Mouse (Mus musculus): ENCODE measurements at regions not wholly inside any gene's neighbourhood (a gene's known extent, or its start where the extent isn't known, plus 50 kb on each side); places are given as distances from the start of the nearest gene placed in this dataset.

DNA sequence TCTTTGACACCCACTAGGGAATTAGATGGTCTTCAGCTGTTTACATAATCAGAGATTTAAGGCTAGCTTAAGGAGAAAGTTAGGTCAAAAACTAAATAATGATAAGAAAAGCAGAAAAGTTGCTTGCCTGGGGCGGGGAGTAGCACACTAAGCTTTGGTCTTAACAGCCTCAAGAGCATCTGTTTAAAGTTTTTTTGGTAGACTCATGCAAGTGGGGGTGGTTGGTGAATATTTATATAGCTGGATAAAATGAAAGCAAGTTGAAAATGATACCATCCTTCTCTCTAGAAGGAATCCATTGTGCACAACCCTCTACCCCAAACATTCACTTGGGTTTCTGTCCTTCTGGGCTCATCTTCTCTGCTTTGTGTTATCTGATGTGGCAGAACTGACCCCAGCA lies 85.3 kb upstream of the Lifr start:
- no peak for DNase-seq (ENCODE audit: low read depth)

DNA sequence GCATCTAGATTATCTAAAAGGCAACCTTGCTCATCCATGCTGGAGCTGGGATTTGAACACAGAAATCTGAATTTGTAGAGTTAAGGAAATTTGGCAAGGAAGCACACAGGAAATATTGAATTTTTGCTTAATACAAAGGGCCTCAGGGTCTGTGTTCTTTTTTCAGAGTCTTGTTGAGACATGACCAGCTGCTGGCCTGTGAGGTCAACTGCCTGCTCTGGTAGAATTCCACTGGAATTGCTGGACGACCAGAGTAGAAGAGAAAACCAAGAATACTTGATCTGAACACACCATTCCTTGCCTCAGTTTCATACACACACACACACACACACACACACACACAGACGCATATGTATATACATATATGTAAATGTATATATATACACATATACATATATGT lies 84.1 kb upstream of the Lifr start:
- DNase-seq (ENCODE audit: low read depth): no peak

DNA sequence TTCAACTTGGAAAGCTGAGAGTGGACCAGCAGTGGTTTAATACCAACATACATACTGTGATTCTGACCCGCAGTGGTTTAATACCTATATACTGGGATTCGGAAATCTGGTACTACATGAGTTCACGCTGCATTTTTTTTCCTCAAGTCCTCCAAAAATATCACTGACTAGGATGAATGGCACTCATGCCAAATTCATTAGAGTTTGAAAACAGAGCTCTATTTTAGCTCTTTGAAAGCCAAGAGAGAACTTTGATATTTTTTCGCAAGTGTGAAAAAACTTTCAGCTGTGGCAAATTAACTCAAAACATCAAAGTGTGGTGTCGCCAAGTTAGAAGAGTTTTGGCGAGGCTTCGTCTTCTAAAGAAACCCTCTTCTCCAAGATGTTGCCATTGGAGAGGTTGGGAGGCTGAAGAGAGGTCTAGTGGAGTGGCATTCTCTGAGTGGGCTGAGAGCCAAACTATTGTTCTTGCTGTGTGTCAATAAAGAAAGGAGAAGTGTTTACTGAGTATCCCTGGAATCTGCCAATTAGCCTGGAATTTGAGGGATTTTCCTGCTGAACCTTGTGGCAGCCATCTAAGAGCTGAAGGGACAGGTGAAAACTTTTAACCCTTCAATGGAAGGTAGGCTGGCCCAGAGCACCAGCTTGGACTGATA lies 81.6 kb upstream of the Lifr start:
- no peak for DNase-seq (ENCODE audit: low read depth)

DNA sequence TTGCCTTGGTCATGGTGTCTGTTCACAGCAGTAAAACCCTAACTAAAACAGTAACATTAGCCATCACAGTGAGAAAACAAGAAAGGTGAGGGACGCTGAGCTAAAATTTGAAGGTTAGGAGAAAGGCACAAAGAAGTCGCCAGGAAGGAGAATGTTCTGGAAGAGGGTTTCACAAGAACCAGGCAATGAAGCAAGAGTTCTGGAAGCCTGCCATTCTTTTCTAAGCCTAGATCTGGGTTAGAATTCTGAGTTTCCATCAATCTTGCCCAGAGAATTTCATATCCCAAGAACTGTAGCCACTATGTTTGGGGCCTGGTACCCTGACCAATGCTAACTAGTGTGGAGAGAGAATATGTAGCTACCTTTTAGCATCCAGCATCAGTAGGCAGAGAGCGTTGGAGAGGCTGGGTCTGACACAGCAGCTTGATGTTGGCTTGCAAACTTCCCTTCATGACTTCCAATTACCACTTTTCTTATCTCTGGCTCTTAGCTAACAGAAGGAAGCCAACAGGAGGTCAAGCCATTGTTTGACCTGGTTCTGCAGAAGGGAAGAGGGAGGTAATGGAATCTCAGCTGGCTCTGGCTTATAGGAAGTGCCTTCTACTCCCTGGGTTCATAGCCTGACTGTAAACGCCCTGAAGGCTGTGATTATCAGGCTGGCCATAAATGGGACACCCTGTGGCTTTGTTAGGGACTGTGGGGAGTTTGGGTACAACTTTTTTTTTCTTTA lies 79.3 kb upstream of the Lifr start:
- DNase-seq (ENCODE audit: low read depth): no peak

DNA sequence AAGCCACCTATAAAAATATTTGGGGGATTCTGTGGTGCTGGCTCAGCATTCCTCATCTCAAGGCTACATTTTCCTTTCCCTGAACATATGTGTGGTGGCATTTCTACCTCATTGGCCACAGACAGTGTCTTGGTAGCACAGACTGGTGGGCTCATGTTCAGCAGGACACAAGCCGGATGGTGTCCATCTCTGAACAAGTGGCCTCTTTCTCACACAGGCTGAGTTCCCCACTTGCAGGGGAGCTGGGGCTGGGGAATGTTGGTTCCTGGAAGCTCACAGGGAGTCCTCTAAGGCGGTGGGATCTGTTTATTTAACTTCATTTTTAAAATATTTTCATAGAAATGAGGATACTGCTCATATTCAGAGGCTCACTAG lies 78.7 kb upstream of the Lifr start:
- DNase-seq (ENCODE audit: low read depth): no peak

DNA sequence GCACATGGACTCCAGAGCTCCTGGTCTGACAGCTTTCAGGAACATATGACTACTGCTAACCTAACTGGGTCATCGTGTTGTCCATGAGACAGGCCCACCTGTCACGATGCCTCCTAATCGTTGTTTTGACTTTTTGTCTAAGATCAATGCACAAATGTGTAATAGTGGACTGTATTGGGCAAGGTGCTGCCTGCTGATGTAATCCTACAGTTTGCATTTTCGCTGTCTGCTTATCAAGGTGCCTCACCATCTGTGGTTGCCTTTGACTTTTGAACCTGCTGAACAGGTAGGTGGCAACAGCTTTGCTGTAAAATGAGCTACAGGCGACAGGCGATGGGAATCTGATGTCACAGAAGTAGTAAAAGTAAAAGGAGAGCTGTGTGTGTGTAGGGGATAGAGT lies 78.0 kb upstream of the Lifr start:
- DNase-seq (ENCODE audit: low read depth): no peak

DNA sequence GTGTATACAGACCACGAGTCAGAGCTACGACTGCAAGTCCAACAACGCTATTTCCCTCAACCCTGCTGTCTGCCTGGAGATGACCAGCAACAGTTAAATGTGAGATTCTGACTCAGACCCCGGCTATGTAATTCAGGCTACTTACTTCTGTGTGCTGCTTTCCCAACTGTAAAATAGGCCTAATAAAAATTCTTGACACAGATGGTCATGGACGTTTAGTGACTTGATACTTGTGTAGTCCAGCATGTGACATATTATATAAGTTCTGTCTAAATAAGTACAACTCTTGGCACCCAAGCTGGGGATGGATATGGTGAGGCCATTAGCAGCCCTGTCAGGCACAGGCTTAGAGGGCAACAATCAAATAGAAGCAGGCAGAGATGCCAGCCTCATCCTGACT lies 77.4 kb upstream of the Lifr start:
- no peak for DNase-seq (ENCODE audit: low read depth)

DNA sequence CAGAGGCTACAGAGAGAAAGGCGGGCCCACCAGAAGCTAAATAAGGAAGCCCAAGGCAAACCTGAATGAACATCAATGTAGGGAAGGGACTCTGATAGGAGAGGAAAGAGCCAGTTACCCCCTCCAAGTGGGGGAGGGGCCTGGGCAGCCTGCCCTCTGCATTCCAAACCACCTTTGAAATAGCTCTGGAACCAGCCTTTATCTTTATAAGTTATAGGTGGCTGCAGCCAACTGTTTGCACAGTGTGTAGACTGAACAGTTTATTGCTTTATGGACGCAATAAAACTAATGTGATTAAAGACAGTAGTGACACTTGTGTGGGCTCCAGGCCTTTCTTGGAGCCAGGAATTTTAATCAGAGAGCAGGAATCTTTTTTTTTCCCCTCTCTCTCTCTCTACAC lies 75.4 kb upstream of the Lifr start:
- DNase-seq (ENCODE audit: low read depth): no peak

DNA sequence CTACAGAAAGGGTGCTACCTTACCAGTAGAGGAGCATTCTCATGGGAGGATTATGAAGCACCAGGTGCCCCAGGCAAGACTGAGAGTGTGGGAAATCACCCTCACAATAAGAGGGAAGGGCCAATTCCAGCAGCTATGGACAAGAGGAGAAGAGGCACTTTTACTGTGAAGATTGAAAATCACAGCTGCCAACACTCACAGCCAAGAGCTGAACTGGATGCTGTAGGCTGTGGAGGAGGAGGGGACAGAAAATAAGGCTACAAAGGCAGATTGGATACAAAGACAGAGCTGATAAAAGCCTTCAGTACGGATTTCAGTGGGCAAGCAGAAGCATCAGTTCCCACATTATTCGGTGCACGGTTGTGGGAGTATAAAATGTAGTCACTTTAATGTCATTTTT lies 74.4 kb upstream of the Lifr start:
- no peak for DNase-seq (ENCODE audit: low read depth)

DNA sequence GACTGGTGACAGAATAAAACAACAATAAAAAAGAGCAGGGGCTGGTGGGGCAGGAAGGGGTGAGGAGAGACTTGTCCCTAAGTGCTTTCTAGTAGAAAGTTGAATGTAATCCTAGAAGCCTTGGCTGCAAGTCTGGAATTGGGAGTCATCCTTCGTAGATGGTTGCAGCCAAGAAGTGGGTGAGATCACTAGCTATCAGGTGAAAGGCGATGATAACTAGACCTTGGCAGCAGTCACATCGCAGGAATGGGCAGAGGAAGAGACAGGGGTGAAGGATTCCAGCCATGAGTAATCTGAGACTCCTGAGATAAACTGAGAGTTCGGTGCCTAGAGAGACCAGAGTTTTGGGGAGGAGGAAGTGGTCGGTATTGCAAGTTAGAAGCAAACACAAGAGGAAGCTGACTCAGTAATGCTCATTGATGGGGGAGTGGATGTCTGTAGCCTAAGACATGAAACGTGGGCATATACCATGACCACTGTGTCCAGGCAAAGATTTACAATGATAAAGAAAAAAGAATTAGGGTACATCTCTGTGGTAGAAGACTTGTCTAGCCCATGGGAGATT lies 73.1 kb upstream of the Lifr start:
- DNase-seq (ENCODE audit: low read depth): peak; percentile 76

DNA sequence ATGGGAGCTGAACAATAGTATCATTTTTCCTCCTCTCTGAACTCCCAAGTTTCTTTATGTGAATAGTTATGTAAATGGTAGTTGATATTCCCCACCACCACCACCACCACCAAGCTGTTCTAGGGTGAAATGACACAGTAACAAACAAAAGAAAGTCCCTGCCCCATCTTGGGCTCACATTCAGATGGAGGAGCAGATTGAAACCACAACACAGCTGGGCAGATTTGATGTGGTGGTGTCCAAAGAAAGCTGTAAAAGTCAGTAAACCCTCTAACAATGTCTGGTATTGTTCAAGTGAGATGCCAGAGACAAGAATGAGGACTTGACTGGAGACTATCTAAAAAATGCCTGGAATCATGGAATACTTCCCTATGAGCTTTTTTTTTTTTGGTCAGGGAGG lies 67.8 kb upstream of the Lifr start:
- DNase-seq (ENCODE audit: low read depth): no peak

DNA sequence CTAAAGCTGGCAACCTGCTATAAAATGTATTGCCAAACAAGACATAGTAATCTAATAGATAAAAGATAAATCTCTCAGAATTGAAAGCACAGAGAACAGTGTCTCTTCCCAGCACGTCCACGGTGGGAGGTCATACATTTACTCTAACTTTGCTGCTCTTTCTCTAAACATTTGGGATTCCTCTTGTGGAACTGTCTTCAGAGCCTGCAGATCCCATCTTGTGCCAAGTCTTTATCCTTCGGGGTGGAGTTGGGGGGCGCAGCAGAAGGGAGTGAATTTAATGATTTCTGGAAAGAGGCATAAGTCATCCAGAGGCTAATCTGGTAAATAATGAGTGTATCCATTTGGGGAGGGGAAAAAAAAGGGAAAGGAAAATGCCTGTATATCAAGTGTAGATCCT lies 65.2 kb upstream of the Lifr start:
- DNase-seq (ENCODE audit: low read depth): no peak

DNA sequence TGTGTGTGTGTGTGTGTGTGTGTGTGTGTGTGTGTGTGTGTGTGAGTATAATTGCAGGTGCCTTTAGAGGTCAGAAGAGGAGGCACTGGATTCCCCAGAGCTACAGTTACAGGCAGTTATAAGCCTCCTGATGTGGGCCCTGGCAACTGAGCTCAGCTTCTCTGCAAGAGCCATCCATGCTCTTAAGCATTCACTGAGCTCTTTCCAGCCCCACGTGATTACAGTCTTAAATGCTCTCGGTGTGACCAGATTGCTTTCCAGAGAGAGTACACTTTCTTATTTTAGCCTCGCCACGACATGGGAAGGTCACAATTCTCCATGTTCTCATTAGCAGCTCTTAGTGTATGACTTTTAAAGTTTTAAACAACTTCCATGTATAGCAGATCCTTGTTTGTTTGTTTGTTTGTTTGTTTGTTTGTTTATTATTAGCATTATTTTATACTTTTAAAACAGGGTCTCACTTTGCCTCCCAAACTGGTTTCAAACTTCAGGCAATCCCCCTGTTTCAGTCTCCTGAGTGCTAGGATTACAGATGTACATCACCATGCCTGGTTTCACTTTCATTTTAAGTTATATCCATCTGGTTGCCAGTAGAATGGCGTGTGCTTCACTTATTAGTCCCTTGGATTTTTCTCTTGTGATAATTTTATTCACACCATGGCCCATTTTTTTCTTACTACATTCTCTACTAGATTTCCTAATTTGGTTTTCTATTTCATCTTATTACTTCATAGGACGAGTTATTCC lies 58.9 kb upstream of the Lifr start:
- peak; percentile 44 for DNase-seq (ENCODE audit: low read depth)

DNA sequence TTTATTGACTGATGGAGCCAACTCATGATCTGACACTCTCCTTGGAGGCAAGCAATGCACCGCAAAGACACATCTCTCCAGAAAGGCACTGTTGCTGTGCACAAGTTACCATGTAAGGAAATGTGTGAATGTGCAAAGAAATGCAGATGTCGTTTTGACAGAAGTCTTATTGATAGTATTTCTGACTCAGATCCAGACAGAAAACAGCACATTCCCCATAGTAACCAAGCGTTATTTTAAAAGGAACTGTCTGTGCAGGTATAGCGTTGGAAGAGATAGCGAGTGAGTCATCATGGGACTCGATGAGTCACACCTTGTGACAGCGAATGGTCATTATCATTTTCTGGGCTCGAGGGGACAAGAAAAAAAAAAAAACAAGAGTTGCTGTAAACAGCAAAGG lies 52.9 kb upstream of the Lifr start:
- no peak for DNase-seq (ENCODE audit: low read depth)

DNA sequence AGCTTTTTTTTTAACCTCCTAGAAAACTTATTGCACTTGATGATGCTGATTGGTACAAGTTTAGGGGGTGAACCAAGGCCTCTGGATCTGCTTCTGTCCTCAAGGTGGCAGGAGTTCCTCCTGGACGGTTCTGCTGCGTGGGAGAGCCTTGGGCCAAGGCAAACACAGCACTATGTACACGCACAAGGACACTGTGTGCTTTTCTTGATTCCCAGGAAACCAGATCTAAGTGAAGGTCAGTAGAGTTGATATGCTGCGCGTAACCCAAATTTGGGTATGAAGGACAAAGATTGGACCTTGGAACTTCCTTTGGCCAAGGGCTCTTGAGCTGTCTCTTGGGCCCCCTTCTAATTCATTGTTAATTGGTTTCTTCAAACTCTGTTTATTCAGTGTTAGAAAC lies 51.3 kb upstream of the Lifr start:
- no peak for DNase-seq (ENCODE audit: low read depth)

DNA sequence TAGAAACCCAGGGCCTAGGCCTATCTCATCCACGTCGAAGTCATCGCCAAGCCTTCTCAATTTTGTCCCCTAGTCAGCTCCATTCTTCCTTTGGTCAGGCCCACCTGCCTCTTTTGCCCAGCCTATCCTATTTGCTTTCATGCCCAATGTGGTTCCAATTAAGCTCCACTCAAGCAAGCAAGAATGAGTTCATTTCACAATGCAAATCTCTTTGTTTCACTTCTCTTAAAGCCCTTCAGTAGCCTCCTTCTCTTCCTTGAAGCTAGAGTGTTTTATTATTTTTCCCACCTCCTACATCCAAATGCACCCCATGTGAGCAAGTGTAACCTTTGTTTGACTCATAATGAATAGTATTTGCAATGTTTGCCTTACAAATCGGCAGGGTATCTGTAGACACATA lies 50.6 kb upstream of the Lifr start:
- no peak for DNase-seq (ENCODE audit: low read depth)

All from 416B (cell line).